Mouse (Mus musculus): Measurements from ENCODE around the gene Usp36. TPM values are rescaled to one million over a fixed set of nuclear protein-coding genes. Genes with fewer than 3 reads are reported as not detected.

Gene Usp36
- polyA plus RNA-seq, 1 experiment from 2014 or later = 20.8 TPM

DNA sequence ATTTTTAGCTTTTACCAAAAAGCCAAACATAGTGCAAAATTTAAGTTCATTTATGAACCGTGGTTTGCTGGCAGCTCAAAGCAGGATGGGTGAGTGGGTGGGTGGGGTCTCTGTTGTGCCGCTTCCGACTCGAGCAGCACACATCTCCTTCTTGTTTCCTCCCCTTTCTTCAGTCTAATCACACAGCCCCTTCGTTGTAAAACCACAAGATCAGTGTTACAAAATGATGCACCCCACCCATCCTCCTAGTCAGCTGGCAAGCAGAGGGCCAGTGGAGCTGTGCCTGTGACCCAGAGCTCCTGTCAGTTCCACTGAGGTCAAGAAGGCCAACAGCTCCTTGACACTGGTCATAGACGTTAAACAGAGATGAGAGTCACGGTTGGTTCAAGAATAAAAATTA is 62.4 kb downstream of the Usp36 start:
- H3K27me3 ChIP-seq (replicated peaks; ENCODE audit: control insufficient read depth, insufficient read depth, low read length) = no peaks in the 10 kb centered on the region
- no peak overlapping the region for H3K27ac ChIP-seq (ENCODE audit: low read depth, low read length)
- ATAC-seq (replicated peaks; ENCODE audit: low FRiP score) (no peak), DNase-seq (ENCODE audit: low spot score) (no peak)
- no peaks in the 10 kb centered on the region for H3K9me3 ChIP-seq (ENCODE audit: control insufficient read depth, low read length)
- WGBS = 43% methylated on average over 7 of the region's 7 CpGs
- H3K36me3 ChIP-seq (ENCODE audit: control insufficient read depth, insufficient read depth, low read length) = no peaks in the 10 kb centered on the region
- H3K9ac ChIP-seq (ENCODE audit: low read depth, low read length) = no peak overlapping the region
- no peak overlapping the region for H3K4me3 ChIP-seq (ENCODE audit: low read depth, low read length)
- H3K4me1 ChIP-seq (replicated peaks; ENCODE audit: control insufficient read depth, insufficient read depth, low read length) = peaks cover 13% of the 10 kb centered on the region
- no peak overlapping the region for H3K4me2 ChIP-seq

DNA sequence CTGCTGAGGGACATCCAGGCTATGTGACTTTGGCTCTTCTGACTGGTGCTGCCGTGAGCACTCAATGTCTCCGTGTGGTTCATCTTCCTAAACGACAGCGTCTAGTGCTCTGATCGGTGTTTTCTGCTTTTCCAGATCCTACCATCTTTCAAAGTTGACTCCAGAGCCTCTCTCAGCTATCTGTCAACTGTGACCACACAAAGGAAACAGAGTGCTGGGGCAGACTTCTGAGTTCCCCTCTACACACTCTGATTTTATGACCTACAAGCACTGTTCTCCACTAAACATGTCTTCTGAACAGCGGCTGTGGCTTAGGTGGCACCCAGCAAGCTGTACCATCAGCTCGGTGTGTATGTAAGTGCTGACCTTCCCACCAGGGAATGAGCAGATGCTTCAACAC is 63.2 kb downstream of the Usp36 start:
- Histone ChIP-seq H3K9ac (ENCODE audit: low read depth, low read length) (no peak overlapping the region), H3K27me3 (replicated peaks; ENCODE audit: control insufficient read depth, insufficient read depth, low read length) (no peaks in the 10 kb centered on the region), H3K4me1 (replicated peaks; ENCODE audit: control insufficient read depth, insufficient read depth, low read length) (peaks cover 13% of the 10 kb centered on the region), H3K36me3 (ENCODE audit: control insufficient read depth, insufficient read depth, low read length) (no peaks in the 10 kb centered on the region), H3K4me2 (no peak overlapping the region), H3K27ac (ENCODE audit: low read depth, low read length) (no peak overlapping the region), H3K9me3 (ENCODE audit: control insufficient read depth, low read length) (no peaks in the 10 kb centered on the region), H3K4me3 (ENCODE audit: low read depth, low read length) (no peak overlapping the region)
- WGBS = 64% methylated on average over 7 of the region's 7 CpGs
- no peak for ATAC-seq (replicated peaks; ENCODE audit: low FRiP score)
- no peak for DNase-seq (ENCODE audit: low spot score)

DNA sequence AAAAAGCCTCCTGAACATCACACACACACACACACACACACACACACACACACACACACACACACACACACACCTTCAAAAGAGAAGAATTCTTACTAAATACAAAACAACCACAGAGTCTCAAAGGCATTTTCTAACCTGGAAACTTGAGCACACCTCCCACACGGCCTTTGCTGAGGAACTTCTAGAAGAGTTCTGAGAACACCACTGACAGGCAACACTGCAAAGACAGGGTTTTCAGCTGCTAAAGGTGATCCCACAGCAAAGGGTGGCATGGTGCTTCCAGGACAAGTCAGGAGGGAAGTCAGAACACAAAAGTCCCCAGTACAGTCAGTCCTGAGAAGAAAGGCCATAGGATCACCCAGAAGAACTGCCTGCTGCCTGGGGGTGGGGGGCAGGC is 64.2 kb downstream of the Usp36 start:
- no peaks in the 10 kb centered on the region for H3K9me3 ChIP-seq (ENCODE audit: control insufficient read depth, low read length)
- H3K9ac ChIP-seq (ENCODE audit: low read depth, low read length) = no peak overlapping the region
- peaks cover 13% of the 10 kb centered on the region for H3K4me1 ChIP-seq (replicated peaks; ENCODE audit: control insufficient read depth, insufficient read depth, low read length)
- WGBS = 66% methylated on average over 1 of the region's 1 CpGs
- H3K36me3 ChIP-seq (ENCODE audit: control insufficient read depth, insufficient read depth, low read length) = no peaks in the 10 kb centered on the region
- no peak overlapping the region for H3K27ac ChIP-seq (ENCODE audit: low read depth, low read length)
- ATAC-seq (replicated peaks; ENCODE audit: low FRiP score) (no peak), DNase-seq (ENCODE audit: low spot score) (no peak)
- H3K27me3 ChIP-seq (replicated peaks; ENCODE audit: control insufficient read depth, insufficient read depth, low read length) = no peaks in the 10 kb centered on the region
- H3K4me2 ChIP-seq = no peak overlapping the region
- H3K4me3 ChIP-seq (ENCODE audit: low read depth, low read length) = no peak overlapping the region

DNA sequence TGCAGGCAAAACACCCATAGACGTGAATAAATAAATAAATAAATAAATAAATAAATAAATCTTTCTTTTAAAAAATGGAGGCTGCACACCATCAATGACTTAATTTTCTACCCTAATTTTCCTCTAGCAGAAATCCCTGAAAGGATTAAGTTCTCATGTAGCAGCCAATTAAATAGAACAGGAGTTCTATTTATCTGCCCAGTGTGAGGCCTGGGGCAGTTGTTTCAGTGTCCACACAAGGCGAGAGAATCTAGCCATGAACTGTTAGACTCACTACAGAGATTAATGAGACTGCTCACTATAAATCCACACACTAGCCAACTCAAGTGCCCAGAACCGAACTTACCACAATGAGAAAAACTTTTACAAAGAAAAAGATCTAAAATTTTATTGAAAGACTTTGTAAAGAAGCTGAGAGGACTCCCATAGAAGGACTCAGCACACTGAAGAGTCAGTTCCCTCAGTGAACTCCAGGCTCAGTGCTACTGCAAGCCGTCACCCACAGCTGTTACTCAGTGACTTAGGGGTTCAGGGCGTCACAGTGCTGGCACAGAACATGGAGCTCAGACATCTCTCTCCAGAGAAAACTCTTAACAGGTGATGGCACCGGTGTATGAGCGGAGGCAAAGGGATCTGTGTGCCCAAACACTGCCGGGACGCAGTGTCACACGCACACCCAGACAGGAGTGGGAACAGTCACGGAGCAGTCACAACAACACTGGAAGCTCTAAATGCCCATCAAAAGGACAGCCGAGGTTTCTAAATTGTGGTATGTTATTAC is 64.8 kb downstream of the Usp36 start:
- no peak overlapping the region for H3K4me2 ChIP-seq
- H3K27ac ChIP-seq (ENCODE audit: low read depth, low read length) = no peak overlapping the region
- H3K4me3 ChIP-seq (ENCODE audit: low read depth, low read length) = no peak overlapping the region
- no peaks in the 10 kb centered on the region for H3K36me3 ChIP-seq (ENCODE audit: control insufficient read depth, insufficient read depth, low read length)
- no peak for DNase-seq (ENCODE audit: low spot score)
- 87% methylated on average over 12 of the region's 12 CpGs for WGBS
- H3K27me3 ChIP-seq (replicated peaks; ENCODE audit: control insufficient read depth, insufficient read depth, low read length) = no peaks in the 10 kb centered on the region
- no peak overlapping the region for H3K9ac ChIP-seq (ENCODE audit: low read depth, low read length)
- H3K9me3 ChIP-seq (ENCODE audit: control insufficient read depth, low read length) = no peaks in the 10 kb centered on the region
- no peak for ATAC-seq (replicated peaks; ENCODE audit: low FRiP score)
- peaks cover 8% of the 10 kb centered on the region for H3K4me1 ChIP-seq (replicated peaks; ENCODE audit: control insufficient read depth, insufficient read depth, low read length)

DNA sequence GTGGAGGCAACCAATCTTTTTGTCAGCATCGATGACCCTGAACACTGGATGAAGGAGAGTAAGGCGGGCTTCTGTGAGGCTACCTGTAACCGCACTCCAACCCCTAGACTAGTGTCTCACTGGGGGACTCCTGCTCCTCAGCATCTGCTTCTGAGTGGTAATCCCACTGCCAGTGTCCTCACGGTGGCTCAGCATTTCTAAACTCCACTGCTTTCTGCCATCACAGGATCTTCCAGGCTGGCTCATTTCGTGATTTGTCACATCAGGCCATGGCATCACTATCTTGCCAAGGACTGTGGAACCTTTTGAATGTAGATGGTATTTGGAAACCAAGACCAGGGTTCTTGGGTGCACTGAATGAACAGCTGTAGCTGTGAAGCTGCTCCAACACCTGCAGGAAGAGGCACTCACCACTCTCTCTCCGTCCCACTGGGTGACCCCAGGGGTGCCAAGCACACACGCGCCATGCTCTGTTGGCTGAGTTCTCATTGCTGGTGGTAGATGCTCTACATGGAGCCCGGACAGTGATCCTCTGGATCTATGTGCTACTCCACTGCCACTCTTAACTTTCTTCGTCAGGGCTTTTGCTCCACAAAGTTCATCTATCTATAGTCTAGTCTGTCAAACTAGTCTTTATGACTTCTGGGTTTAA is 66.5 kb downstream of the Usp36 start:
- ATAC-seq (replicated peaks; ENCODE audit: low FRiP score) (no peak), DNase-seq (ENCODE audit: low spot score) (no peak)
- H3K4me1 ChIP-seq (replicated peaks; ENCODE audit: control insufficient read depth, insufficient read depth, low read length) = peaks cover 6% of the 10 kb centered on the region
- no peaks in the 10 kb centered on the region for H3K36me3 ChIP-seq (ENCODE audit: control insufficient read depth, insufficient read depth, low read length)
- no peak overlapping the region for H3K9ac ChIP-seq (ENCODE audit: low read depth, low read length)
- 78% methylated on average over 10 of the region's 10 CpGs for WGBS
- no peak overlapping the region for H3K27ac ChIP-seq (ENCODE audit: low read depth, low read length)
- H3K27me3 ChIP-seq (replicated peaks; ENCODE audit: control insufficient read depth, insufficient read depth, low read length) = no peaks in the 10 kb centered on the region
- no peak overlapping the region for H3K4me3 ChIP-seq (ENCODE audit: low read depth, low read length)
- H3K9me3 ChIP-seq (ENCODE audit: control insufficient read depth, low read length) = no peaks in the 10 kb centered on the region
- no peak overlapping the region for H3K4me2 ChIP-seq

DNA sequence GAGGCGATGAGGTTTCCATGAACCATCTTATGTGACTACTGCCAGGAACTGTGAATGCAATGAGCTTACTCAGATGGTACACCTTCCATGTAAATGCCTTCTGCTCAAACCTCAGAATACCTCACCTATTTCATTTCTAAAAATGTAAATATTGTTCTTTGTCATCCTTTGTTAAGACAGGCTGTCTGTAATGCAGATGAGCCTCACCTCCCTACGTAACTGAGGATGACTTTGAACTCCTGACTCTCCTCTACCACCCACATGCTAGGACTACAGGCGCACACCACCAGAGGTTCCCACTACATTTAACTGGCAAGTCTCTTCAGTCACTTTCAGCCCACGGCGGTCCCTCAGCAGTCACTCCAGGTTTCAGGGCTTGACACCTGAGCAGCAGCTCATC is 67.1 kb downstream of the Usp36 start:
- no peaks in the 10 kb centered on the region for H3K27me3 ChIP-seq (replicated peaks; ENCODE audit: control insufficient read depth, insufficient read depth, low read length)
- H3K4me1 ChIP-seq (replicated peaks; ENCODE audit: control insufficient read depth, insufficient read depth, low read length) = peaks cover 4% of the 10 kb centered on the region
- H3K36me3 ChIP-seq (ENCODE audit: control insufficient read depth, insufficient read depth, low read length) = no peaks in the 10 kb centered on the region
- H3K4me2 ChIP-seq = no peak overlapping the region
- H3K9ac ChIP-seq (ENCODE audit: low read depth, low read length) = no peak overlapping the region
- H3K27ac ChIP-seq (ENCODE audit: low read depth, low read length) = no peak overlapping the region
- DNase-seq (ENCODE audit: low spot score) (no peak), ATAC-seq (replicated peaks; ENCODE audit: low FRiP score) (no peak)
- no peaks in the 10 kb centered on the region for H3K9me3 ChIP-seq (ENCODE audit: control insufficient read depth, low read length)
- WGBS = 76% methylated on average over 5 of the region's 5 CpGs
- no peak overlapping the region for H3K4me3 ChIP-seq (ENCODE audit: low read depth, low read length)

DNA sequence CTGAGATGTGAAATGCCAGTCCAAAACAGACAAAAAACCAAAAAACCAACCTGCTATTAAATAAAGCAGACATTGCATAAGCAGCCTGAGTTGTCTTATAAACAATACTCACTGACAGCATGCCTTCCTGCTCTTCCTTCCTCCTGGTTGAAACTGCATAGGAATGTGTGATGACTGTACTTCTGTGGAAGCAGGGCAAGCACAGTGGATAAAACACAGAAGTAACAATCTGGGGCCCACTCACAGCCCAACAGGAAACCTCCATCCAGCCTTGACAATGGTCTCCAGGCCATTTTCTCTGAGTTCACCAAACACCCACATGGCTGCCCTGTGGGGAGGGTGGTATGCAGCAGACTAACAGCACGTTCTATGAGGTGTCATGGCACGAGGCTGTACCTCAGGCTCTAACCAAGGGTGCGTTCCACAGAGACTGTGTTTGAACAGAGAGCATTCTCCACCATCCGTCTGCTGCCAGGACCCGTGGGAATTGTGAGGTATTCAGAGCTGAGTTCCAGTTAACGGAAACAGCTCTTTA is 67.6 kb downstream of the Usp36 start:
- H3K4me2 ChIP-seq = no peak overlapping the region
- DNase-seq (ENCODE audit: low spot score) = no peak
- H3K4me1 ChIP-seq (replicated peaks; ENCODE audit: control insufficient read depth, insufficient read depth, low read length) = no peaks in the 10 kb centered on the region; the same call in 1 of the 2 replicates
- no peak overlapping the region for H3K27ac ChIP-seq (ENCODE audit: low read depth, low read length)
- H3K27me3 ChIP-seq (replicated peaks; ENCODE audit: control insufficient read depth, insufficient read depth, low read length) = no peaks in the 10 kb centered on the region
- H3K36me3 ChIP-seq (ENCODE audit: control insufficient read depth, insufficient read depth, low read length) = no peaks in the 10 kb centered on the region
- H3K9me3 ChIP-seq (ENCODE audit: control insufficient read depth, low read length) = no peaks in the 10 kb centered on the region
- ATAC-seq (replicated peaks; ENCODE audit: low FRiP score) = no peak
- 62% methylated on average over 6 of the region's 6 CpGs for WGBS
- no peak overlapping the region for H3K4me3 ChIP-seq (ENCODE audit: low read depth, low read length)
- H3K9ac ChIP-seq (ENCODE audit: low read depth, low read length) = no peak overlapping the region

DNA sequence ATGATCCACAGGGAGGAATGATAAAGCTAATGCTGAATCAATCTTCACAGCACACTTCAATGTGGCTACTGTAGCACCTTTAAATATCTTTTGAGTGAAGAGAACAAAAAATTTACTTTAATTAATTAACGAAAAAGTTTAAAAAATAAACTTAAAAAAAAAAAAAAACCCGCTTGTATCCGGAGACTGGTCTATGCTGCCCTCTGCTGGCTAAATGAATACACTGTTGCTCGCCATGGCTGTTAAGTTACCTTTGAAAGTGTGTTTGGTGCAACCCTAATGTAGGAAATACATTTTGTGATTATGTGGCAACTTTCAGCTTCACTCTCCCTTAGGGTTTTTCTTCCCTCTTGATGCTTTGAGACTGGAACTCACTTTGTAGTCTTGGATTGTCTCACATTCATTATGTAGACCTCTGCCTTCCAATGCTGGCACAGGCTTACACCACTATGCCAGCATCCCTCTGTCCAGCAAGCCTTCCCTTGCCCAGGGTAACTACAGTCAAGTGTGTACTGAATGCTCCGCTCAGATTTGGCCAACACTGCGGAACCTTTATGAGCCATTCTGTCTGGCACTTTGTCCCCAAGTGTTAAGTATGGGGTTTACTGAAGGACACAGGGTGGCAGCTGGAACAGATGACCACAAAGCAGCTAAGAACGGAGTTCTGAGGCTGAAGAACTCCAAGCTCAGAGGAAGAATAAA is 69.3 kb downstream of the Usp36 start:
- 21% methylated on average over 7 of the region's 7 CpGs for WGBS
- DNase-seq (ENCODE audit: low spot score) = no peak
- Histone ChIP-seq H3K9ac (ENCODE audit: low read depth, low read length) (no peak overlapping the region), H3K27me3 (replicated peaks; ENCODE audit: control insufficient read depth, insufficient read depth, low read length) (no peaks in the 10 kb centered on the region), H3K27ac (ENCODE audit: low read depth, low read length) (no peak overlapping the region), H3K36me3 (ENCODE audit: control insufficient read depth, insufficient read depth, low read length) (no peaks in the 10 kb centered on the region), H3K4me1 (replicated peaks; ENCODE audit: control insufficient read depth, insufficient read depth, low read length) (no peaks in the 10 kb centered on the region; the same call in 1 of the 2 replicates), H3K4me3 (ENCODE audit: low read depth, low read length) (no peak overlapping the region), H3K9me3 (ENCODE audit: control insufficient read depth, low read length) (no peaks in the 10 kb centered on the region), H3K4me2 (no peak overlapping the region)
- no peak for ATAC-seq (replicated peaks; ENCODE audit: low FRiP score)

All from liver, embryonic 11.5 days (tissue).